Mouse (Mus musculus) limb, embryonic 13.5 days (tissue): ENCODE data around the gene Hivep3. TPM values are rescaled to one million over a fixed set of nuclear protein-coding genes. Genes with fewer than 3 reads are reported as not detected.

Source experiments
- ATAC-seq: fragments of 200-750 bp; cut with Nextera tagmentation; 2 replicates; pipeline ENCODE4 v1.8.0; 2017; ENCODE audit warnings: low read depth, moderate number of reproducible peaks, moderate TSS enrichment; ENCODE audit not compliant: low FRiP score
- H3K27ac ChIP-seq: fragments of 300-500 bp; sonication (generic); 2 replicates; pipeline ENCODE4 v1.5.1; 2015; ENCODE audit warnings: inconsistent platforms, mild to moderate bottlenecking, moderate library complexity
- H3K27me3 ChIP-seq: fragments of 300-500 bp; sonication (generic); 2 replicates; pipeline ENCODE4 v1.6.1; 2015; ENCODE audit warnings: mild to moderate bottlenecking, inconsistent platforms
- H3K36me3 ChIP-seq: fragments of 300-500 bp; sonication (generic); 2 replicates; pipeline ENCODE4 v1.6.1; 2015; ENCODE audit warnings: inconsistent platforms, mild to moderate bottlenecking, moderate library complexity
- H3K4me1 ChIP-seq: fragments of 300-500 bp; sonication (generic); 2 replicates; pipeline ENCODE4 v1.6.1; 2015; ENCODE audit warnings: inconsistent platforms
- H3K4me2 ChIP-seq: fragments of 300-500 bp; sonication (generic); replicated peaks from 2 replicates; pipeline ENCODE4 v1.6.1; 2015; ENCODE audit warnings: inconsistent platforms, mild to moderate bottlenecking, moderate library complexity
- H3K4me3 ChIP-seq: fragments of 300-500 bp; sonication (generic); 2 replicates; pipeline ENCODE4 v1.5.1; 2015; ENCODE audit warnings: moderate library complexity, mild to moderate bottlenecking, inconsistent platforms
- H3K9ac ChIP-seq: fragments of 300-500 bp; sonication (generic); 2 replicates; pipeline ENCODE4 v1.6.1; 2015; ENCODE audit warnings: mild to moderate bottlenecking, inconsistent platforms
- H3K9me3 ChIP-seq: fragments of 300-500 bp; sonication (generic); 2 replicates; pipeline ENCODE4 v1.6.1; 2016; ENCODE audit warnings: inconsistent platforms
- WGBS: fragments of 180-500 bp; shearing (Covaris S2); methylation state at CpG from one replicate; pipeline ENCODE4 v1.1.7; 2015; 5-methylcytosine and 5-hydroxymethylcytosine counted together
- polyA plus RNA-seq: library from polyadenylated mRNA; unstranded; fragments of >200 nt; fragmentation: Nextera tagmentation; extraction: Ambion mirVana; gene quantifications from 2 replicates; pipeline ENCODE4 v1.2.1, GENCODE M21; 2015

Hivep3 gene
- polyA plus RNA-seq, 1 experiment from 2014 or later, result 2.1 TPM

DNA sequence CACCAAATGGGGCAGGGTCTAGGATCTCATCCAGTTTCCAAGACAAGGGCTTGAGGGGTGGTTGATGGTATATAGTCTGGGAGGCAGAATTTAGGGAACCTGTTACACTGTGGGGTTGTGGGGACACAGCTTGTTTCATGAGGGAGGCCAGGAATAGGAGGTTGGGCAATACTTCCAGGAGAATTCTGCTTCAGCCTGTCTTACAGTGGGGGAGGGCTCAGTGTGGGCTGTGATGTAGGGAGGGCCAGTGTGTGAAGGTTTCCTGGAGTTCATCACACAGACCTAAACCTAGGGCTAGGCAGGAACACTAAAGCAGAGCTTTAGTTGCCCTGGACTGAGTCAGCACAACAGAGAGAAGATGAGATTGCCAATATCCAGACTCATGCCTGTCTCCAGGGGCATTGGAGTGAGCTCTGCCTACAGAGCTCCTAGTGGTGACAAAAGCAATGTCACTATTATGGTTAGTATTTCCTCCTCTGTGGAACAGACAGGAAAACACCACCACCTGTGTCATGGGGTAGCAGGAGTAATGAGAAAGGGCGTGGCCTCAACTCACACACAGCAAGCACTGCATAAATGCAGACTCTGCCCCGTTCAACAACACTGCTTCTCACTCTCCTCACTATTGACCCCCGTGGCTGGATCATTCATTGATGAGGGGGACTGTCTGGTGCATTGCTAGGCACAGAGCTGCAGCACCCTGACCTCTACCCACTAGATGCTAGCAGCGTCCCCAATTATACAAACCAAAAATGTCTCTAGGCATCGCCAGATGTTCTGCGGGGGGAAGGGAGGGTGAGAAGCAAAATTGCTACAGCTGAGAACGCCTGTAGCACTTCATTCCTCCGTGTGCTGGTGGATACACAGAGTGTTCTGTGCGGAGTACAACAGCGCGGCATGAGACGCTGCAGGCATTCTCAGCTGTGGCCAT lies 213.9 kb downstream of the Hivep3 start:
- H3K9me3 ChIP-seq, result peaks cover 10% of the 10 kb centered on the region; the same call in 1 of the 2 replicates
- ATAC-seq, result no peak
- H3K4me2 ChIP-seq, result no peak overlapping the region

DNA sequence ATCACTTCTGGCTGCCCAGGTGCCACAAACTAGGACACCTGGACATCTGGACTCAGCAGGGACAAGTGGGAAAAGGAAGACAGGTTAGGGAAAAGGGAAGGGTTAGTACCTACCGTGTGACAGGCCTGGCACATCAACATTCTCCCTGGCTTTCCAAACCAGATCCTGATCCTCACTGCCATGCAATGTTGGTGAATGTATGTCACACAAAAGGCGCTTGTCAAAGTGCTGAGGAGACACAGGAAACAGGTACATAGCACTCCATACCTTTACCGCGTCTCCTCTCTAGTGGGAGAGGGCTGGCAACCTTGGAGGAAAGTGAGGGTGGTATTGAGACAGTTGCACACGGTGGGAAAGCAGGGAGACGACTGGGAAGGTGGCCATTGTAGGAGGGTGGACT lies 214.8 kb downstream of the Hivep3 start:
- no peaks in the 10 kb centered on the region for H3K27me3 ChIP-seq
- H3K9ac ChIP-seq, result no peak overlapping the region
- WGBS, result 84% methylated on average over 6 of the region's 6 CpGs
- no peak for ATAC-seq
- no peak overlapping the region for H3K4me3 ChIP-seq
- peaks cover 10% of the 10 kb centered on the region; the same call in 1 of the 2 replicates for H3K9me3 ChIP-seq
- H3K36me3 ChIP-seq, result no peaks in the 10 kb centered on the region
- H3K4me1 ChIP-seq, result peaks cover 10% of the 10 kb centered on the region
- H3K27ac ChIP-seq, result no peak overlapping the region
- no peak overlapping the region for H3K4me2 ChIP-seq

More for the DNA sequence above, 213.9 kb downstream of the Hivep3 start:
- no peaks in the 10 kb centered on the region for H3K36me3 ChIP-seq
- no peak overlapping the region for H3K9ac ChIP-seq
- H3K27me3 ChIP-seq, result no peaks in the 10 kb centered on the region
- H3K4me1 ChIP-seq, result peaks cover 10% of the 10 kb centered on the region
- no peak overlapping the region for H3K4me3 ChIP-seq
- H3K27ac ChIP-seq, result no peak overlapping the region
- 56% methylated on average over 12 of the region's 12 CpGs for WGBS

DNA sequence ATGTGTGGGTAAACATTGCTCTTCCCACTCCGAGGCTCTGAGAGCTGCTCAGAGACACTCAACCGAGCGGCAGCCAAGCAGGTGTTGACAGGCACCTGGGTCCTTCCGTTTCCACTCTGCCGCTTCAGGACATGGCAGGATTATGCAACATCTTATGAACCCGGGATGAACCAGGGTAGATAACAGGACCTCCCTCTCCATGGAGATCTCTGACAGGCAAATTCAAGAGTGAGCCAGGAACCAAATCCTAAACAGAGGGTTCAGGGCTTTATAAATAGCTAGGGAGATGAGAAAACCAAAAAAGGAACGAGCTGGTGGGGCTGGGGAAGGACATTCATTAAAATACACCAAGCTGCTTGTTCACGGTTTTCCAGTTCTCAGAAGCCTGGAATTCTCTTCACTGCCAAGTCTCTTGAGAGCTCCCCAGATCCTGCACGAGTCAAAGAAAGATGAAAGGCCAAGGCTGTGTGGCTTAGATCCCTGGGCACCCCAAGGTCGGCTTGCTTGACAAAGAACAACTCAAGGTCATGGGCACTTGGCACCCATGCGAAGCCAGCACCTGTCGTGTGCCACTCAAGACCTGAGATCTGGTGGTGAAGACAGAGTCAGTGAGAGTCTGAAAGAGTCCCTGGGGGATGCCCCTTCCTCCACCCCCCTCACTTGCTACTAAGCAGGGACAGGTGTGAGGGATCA lies 215.5 kb downstream of the Hivep3 start:
- H3K4me3 ChIP-seq, result no peak overlapping the region
- no peak overlapping the region for H3K9ac ChIP-seq
- WGBS, result 72% methylated on average over 12 of the region's 12 CpGs
- no peak for ATAC-seq
- H3K27ac ChIP-seq, result no peak overlapping the region
- no peak overlapping the region for H3K4me2 ChIP-seq
- peaks cover 10% of the 10 kb centered on the region for H3K4me1 ChIP-seq
- H3K9me3 ChIP-seq, result peaks cover 10% of the 10 kb centered on the region; the same call in 1 of the 2 replicates
- H3K36me3 ChIP-seq, result no peaks in the 10 kb centered on the region
- H3K27me3 ChIP-seq, result no peaks in the 10 kb centered on the region

DNA sequence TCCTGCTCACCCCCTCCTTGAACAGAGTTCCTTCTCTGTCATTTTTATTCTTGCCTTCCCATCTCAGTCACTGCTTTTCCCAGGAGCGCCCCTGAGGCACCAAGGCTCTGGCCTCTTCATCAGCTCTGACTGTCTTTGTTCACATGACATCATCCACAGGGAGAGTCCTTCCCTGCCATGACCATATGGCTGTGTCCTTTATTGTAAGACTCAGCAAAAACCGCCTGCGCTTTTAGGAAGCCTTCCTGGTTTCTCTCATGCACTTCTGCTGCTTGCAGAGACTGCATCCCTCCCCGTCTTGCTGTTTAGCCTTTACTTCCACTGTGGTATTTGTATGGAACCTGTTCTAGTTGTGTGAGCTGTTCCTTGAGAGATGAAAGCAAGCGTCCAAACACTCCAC lies 216.6 kb downstream of the Hivep3 start:
- peaks cover 10% of the 10 kb centered on the region for H3K4me1 ChIP-seq
- no peak for ATAC-seq

DNA sequence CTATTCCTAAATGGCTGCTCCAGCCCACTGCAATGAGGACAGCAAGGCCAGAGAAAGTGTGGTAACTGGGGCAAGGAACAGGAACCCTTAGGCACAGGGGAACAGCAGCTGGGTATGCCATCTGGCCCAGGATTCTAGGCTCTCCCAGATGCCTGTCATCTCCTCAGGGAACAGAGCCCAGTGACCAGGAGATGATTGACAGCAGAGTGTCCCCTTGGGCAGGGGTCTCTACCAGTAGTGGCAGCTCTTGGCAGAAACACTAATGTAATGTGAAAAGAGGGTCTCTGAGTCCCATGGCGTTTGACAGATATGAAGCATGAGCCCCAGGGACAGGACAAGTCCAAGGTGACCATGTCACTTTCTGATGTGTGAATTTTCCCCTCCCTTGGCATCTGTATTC lies 217.5 kb downstream of the Hivep3 start:
- ATAC-seq, result no peak
- H3K4me2 ChIP-seq, result no peak overlapping the region
- H3K36me3 ChIP-seq, result no peaks in the 10 kb centered on the region
- H3K4me1 ChIP-seq, result peaks cover 10% of the 10 kb centered on the region
- WGBS, result 78% methylated on average over 1 of the region's 1 CpGs
- no peak overlapping the region for H3K27ac ChIP-seq
- no peak overlapping the region for H3K4me3 ChIP-seq
- no peak overlapping the region for H3K9ac ChIP-seq
- no peaks in the 10 kb centered on the region for H3K27me3 ChIP-seq
- H3K9me3 ChIP-seq, result no peaks in the 10 kb centered on the region

More for the DNA sequence above, 216.6 kb downstream of the Hivep3 start:
- Histone ChIP-seq H3K36me3 (no peaks in the 10 kb centered on the region), H3K27me3 (no peaks in the 10 kb centered on the region), H3K27ac (no peak overlapping the region), H3K9ac (no peak overlapping the region), H3K4me2 (no peak overlapping the region), H3K9me3 (peaks cover 8% of the 10 kb centered on the region; the same call in 1 of the 2 replicates), H3K4me3 (no peak overlapping the region)
- 77% methylated on average over 5 of the region's 5 CpGs for WGBS

DNA sequence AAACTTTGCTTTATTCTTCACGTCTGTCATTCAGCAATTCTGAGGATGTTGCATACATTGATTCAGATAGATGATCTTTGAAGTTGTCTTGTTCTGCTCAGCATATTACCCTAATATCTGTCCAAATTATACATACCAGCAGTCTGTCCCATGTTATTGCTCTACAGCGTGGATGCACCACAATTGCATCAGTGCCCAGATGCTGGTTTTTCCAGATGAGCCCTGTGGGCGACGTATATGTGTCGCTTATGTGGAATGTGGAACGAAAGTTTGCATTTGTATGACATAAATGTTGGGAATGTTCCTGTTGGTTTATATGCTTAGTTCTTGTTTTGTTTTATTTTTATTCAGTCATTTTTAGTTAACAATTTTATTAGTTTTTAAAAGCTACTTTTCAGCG lies 221.4 kb downstream of the Hivep3 start:
- Histone ChIP-seq H3K27me3 (no peaks in the 10 kb centered on the region), H3K4me2 (no peak overlapping the region), H3K4me3 (no peak overlapping the region), H3K4me1 (no peaks in the 10 kb centered on the region), H3K27ac (no peak overlapping the region), H3K9ac (no peak overlapping the region), H3K36me3 (no peaks in the 10 kb centered on the region), H3K9me3 (no peaks in the 10 kb centered on the region)
- WGBS, result 80% methylated on average over 7 of the region's 7 CpGs
- ATAC-seq, result no peak

DNA sequence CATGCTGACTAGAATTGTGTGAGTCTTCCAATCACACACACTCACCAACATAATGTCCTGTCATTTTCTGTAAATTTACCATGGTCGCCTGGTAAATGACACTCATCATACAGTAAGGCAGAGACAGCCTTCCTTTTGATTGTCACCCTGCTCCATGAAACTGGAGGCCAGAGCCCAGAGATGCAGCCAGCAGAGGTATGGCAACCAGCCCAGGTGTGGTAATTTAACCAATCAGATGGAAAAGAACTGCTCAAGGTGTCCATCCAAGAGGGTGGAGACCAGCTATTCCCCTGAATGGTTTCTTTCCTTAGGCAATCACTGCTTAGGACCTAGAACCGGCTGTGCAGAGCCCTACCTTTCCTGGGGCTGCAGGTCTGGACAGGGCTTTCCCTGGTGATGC lies 224.4 kb downstream of the Hivep3 start:
- 82% methylated on average over 2 of the region's 2 CpGs for WGBS

DNA sequence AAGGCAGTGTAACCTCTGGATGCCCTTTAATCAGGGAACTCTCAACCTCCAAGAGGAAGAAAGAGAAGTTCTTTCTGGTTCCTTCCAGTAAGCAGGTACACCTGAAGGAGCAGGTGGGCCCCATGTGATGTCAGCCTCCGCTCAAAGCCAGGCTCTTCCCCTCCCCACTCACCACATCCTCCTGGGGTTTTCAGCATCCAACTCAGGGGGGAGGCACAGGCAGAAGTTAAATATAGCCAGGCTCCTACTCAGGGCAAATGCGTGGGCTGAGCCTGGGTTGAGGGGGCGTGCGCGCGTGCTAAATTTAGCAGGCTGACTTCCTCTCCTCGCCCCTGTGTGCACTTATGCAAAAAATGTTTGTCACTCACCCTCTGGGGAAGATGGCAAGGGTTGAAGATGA lies 225.7 kb downstream of the Hivep3 start:
- no peak overlapping the region for H3K4me3 ChIP-seq
- no peak overlapping the region for H3K4me2 ChIP-seq
- no peaks in the 10 kb centered on the region for H3K27me3 ChIP-seq
- no peak overlapping the region for H3K9ac ChIP-seq
- H3K27ac ChIP-seq, result no peak overlapping the region
- no peak for ATAC-seq
- no peaks in the 10 kb centered on the region for H3K4me1 ChIP-seq
- no peaks in the 10 kb centered on the region for H3K36me3 ChIP-seq
- H3K9me3 ChIP-seq, result no peaks in the 10 kb centered on the region
- WGBS, result 66% methylated on average over 7 of the region's 7 CpGs

More for the DNA sequence above, 224.4 kb downstream of the Hivep3 start:
- no peaks in the 10 kb centered on the region for H3K4me1 ChIP-seq
- H3K27ac ChIP-seq, result no peak overlapping the region
- H3K27me3 ChIP-seq, result no peaks in the 10 kb centered on the region
- H3K36me3 ChIP-seq, result no peaks in the 10 kb centered on the region
- ATAC-seq, result no peak
- H3K9ac ChIP-seq, result no peak overlapping the region
- no peak overlapping the region for H3K4me3 ChIP-seq
- H3K4me2 ChIP-seq, result no peak overlapping the region
- H3K9me3 ChIP-seq, result no peaks in the 10 kb centered on the region

DNA sequence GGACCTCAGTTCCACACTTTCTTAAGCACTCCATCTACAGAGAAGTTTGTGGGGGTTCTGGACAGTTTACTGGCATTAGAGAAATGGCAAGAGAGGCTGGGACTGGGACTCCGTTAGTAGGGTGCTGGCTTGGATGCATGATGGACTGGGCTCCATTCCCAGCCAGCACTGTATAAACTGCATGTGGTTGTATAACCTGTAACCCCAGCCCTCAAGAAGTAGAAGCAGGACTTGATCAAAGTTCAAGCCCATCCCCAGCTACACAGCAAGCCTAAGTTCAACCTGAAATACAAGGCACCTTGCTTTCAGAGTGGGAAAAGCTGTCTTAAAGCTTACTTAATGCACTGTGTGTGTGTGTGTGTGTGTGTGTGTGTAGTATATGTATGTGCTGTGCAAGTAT lies 226.3 kb downstream of the Hivep3 start:
- H3K9ac ChIP-seq, result no peak overlapping the region
- H3K27me3 ChIP-seq, result no peaks in the 10 kb centered on the region
- H3K4me2 ChIP-seq, result no peak overlapping the region
- WGBS, result 63% methylated on average over 1 of the region's 1 CpGs
- no peaks in the 10 kb centered on the region for H3K9me3 ChIP-seq
- no peaks in the 10 kb centered on the region for H3K36me3 ChIP-seq
- no peak for ATAC-seq
- no peaks in the 10 kb centered on the region for H3K4me1 ChIP-seq
- H3K4me3 ChIP-seq, result no peak overlapping the region
- no peak overlapping the region for H3K27ac ChIP-seq

DNA sequence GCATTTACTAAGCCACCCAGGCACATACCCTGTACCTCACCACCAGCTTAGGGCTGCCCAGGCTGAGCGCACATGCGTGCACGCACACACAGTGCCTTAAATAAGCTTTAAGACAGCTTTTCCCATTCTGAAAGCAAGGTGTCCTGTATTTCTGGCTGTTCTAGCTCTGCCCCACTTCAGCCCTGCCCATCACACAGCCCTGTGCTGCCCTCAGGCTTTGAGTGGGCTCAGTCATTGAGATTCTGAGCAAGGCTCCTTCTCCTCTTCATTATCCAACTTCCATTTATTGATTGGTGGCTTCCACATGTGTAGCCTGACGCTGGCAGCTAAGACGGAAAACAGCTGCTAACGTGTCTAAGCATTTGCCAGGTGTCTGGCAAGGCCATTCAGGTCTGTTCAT lies 226.9 kb downstream of the Hivep3 start:
- H3K4me1 ChIP-seq, result no peaks in the 10 kb centered on the region
- no peaks in the 10 kb centered on the region for H3K36me3 ChIP-seq
- H3K4me2 ChIP-seq, result no peak overlapping the region
- no peak for ATAC-seq
- H3K27ac ChIP-seq, result no peak overlapping the region
- no peak overlapping the region for H3K4me3 ChIP-seq
- H3K9me3 ChIP-seq, result no peaks in the 10 kb centered on the region
- WGBS, result 66% methylated on average over 6 of the region's 6 CpGs
- H3K27me3 ChIP-seq, result no peaks in the 10 kb centered on the region
- H3K9ac ChIP-seq, result no peak overlapping the region

DNA sequence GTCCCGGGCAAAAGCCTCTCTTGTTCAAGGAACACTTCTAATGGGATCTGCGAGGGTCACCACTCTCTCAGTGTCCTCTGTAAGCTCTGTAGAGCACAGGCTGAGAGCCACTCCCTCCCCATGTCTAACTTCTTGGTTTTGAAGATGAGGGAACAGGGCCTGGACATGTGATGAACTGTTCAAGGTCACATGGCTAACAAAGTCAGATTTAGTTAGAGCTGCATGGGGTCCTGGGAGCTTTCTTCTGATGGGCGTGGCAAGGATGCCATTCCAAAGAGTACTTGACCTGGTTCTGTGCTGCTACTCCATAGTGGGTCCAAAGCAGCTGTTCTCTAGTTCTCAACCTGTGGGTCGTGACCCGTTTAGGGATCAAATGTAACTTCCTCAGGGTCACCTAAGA lies 227.6 kb downstream of the Hivep3 start:
- no peak for ATAC-seq
- no peak overlapping the region for H3K4me3 ChIP-seq
- no peaks in the 10 kb centered on the region for H3K9me3 ChIP-seq
- H3K4me1 ChIP-seq, result peaks cover 2% of the 10 kb centered on the region; the same call in 1 of the 2 replicates
- H3K4me2 ChIP-seq, result no peak overlapping the region
- H3K36me3 ChIP-seq, result no peaks in the 10 kb centered on the region
- no peaks in the 10 kb centered on the region for H3K27me3 ChIP-seq
- H3K27ac ChIP-seq, result no peak overlapping the region
- H3K9ac ChIP-seq, result no peak overlapping the region
- 81% methylated on average over 5 of the region's 5 CpGs for WGBS

DNA sequence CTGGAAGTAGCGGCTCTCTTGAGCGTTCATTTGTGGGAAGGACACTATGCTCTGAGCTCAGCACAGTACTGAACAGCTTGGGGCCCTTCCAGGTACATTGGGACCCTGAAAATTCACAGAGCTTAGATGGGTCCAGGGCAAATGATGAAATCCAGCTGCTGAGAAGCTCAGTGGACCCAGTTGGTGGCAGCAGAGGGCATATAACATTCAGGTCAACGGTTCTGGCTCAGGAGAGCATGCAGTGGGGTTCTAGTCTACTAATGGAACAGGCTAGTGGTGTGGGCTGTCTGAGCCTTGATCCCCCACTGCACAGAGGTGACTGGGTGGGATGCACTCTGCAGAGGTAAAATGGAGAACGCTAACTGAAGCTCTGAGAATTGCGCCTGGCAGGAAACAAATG lies 228.5 kb downstream of the Hivep3 start:
- H3K9ac ChIP-seq, result no peak overlapping the region
- no peak for ATAC-seq
- WGBS, result 81% methylated on average over 5 of the region's 5 CpGs

More for the DNA sequence above, 228.5 kb downstream of the Hivep3 start:
- Histone ChIP-seq H3K4me1 (peaks cover 11% of the 10 kb centered on the region; the same call in 1 of the 2 replicates), H3K36me3 (no peaks in the 10 kb centered on the region), H3K27ac (no peak overlapping the region), H3K27me3 (no peaks in the 10 kb centered on the region), H3K4me2 (no peak overlapping the region), H3K9me3 (no peaks in the 10 kb centered on the region), H3K4me3 (no peak overlapping the region)
